Mouse (Mus musculus): Measurements from ENCODE around the gene Rad51b. TPM values are rescaled to one million over a fixed set of nuclear protein-coding genes. Genes with fewer than 3 reads are reported as not detected.

The Rad51b gene
- total and polyA plus RNA-seq, 3 experiments: 1.6 to 45.5 (median 22.0) TPM

- H3K4me3 ChIP-seq (ENCODE audit: low read depth, low read length): no peak overlapping the region
- no peak for DNase-seq (ENCODE audit: low spot score)
- no peak for ATAC-seq (ENCODE audit: extremely low read depth, insufficient number of reproducible peaks, low FRiP score, poor library complexity, severe bottlenecking)
- TF ChIP-seq GATA2 (IDR thresholded peaks at IDR 0.05; ENCODE audit: borderline replicate concordance, low read depth, low read length) (no peak), GATA1 (IDR thresholded peaks at IDR 0.05; ENCODE audit: borderline replicate concordance, low read length) (no peak), CTCF (IDR thresholded peaks at IDR 0.05; ENCODE audit: low read depth, low read length) (no peak), POLR2AphosphoS5 (IDR thresholded peaks at IDR 0.05; ENCODE audit: insufficient replicate concordance, low read depth, low read length) (no peak)
- H3K27me3 ChIP-seq (ENCODE audit: insufficient read depth, low read length): no peaks in the 10 kb centered on the region
- H3K9me3 ChIP-seq (replicated peaks): peaks cover 4% of the 10 kb centered on the region; the same call in 1 of the 2 replicates
- H3K4me1 ChIP-seq (ENCODE audit: insufficient read depth, low read depth, low read length): no peaks in the 10 kb centered on the region
- H3K36me3 ChIP-seq (replicated peaks): peaks cover 3% of the 10 kb centered on the region
Observed at GRCm38 (mm10) chr12:79420605-79421004, 123.5 kb downstream of the Rad51b start.

- TF ChIP-seq CTCF (IDR thresholded peaks at IDR 0.05; ENCODE audit: low read depth, low read length): no peak
- no peak for TF ChIP-seq GATA1 (IDR thresholded peaks at IDR 0.05; ENCODE audit: borderline replicate concordance, low read length)
- TF ChIP-seq GATA2 (IDR thresholded peaks at IDR 0.05; ENCODE audit: borderline replicate concordance, low read depth, low read length): no peak
- no peak for TF ChIP-seq TAL1 (conservative IDR thresholded peaks at IDR 0.05; ENCODE audit: low read depth, low read length)
- TF ChIP-seq POLR2AphosphoS5 (IDR thresholded peaks at IDR 0.05; ENCODE audit: insufficient replicate concordance, low read depth, low read length): no peak
- Histone ChIP-seq H3K4me3 (ENCODE audit: low read depth, low read length) (no peak overlapping the region), H3K27me3 (ENCODE audit: insufficient read depth, low read length) (no peaks in the 10 kb centered on the region), H3K4me1 (ENCODE audit: insufficient read depth, low read depth, low read length) (peaks cover 2% of the 10 kb centered on the region; the same call in 1 of the 2 replicates), H3K36me3 (replicated peaks) (peaks cover 5% of the 10 kb centered on the region), H3K9me3 (replicated peaks) (peaks cover 3% of the 10 kb centered on the region; the same call in 1 of the 2 replicates)
- DNase-seq (ENCODE audit: low spot score) (no peak), ATAC-seq (ENCODE audit: extremely low read depth, insufficient number of reproducible peaks, low FRiP score, poor library complexity, severe bottlenecking) (no peak; the same call in 1 of the 2 replicates)
Observed at GRCm38 (mm10) chr12:79429507-79430291, 132.6 kb downstream of the Rad51b start.

GRCm38 (mm10) chr12:79431138-79431537 lies 134.1 kb downstream of the Rad51b start:
- Histone ChIP-seq H3K27me3 (ENCODE audit: insufficient read depth, low read length) (no peaks in the 10 kb centered on the region), H3K4me1 (ENCODE audit: insufficient read depth, low read depth, low read length) (peaks cover 2% of the 10 kb centered on the region; the same call in 1 of the 2 replicates), H3K9me3 (replicated peaks) (no peaks in the 10 kb centered on the region), H3K4me3 (ENCODE audit: low read depth, low read length) (no peak overlapping the region), H3K36me3 (replicated peaks) (peaks cover 5% of the 10 kb centered on the region)
- no peak for DNase-seq (ENCODE audit: low spot score)
- no peak for ATAC-seq (ENCODE audit: extremely low read depth, insufficient number of reproducible peaks, low FRiP score, poor library complexity, severe bottlenecking)
- TF ChIP-seq GATA2 (IDR thresholded peaks at IDR 0.05; ENCODE audit: borderline replicate concordance, low read depth, low read length): no peak
- no peak for TF ChIP-seq TAL1 (conservative IDR thresholded peaks at IDR 0.05; ENCODE audit: low read depth, low read length)
- no peak for TF ChIP-seq GATA1 (IDR thresholded peaks at IDR 0.05; ENCODE audit: borderline replicate concordance, low read length)
- no peak for TF ChIP-seq POLR2AphosphoS5 (IDR thresholded peaks at IDR 0.05; ENCODE audit: insufficient replicate concordance, low read depth, low read length)
- no peak for TF ChIP-seq CTCF (IDR thresholded peaks at IDR 0.05; ENCODE audit: low read depth, low read length)

- no peak for ATAC-seq (ENCODE audit: extremely low read depth, insufficient number of reproducible peaks, low FRiP score, poor library complexity, severe bottlenecking)
- no peak for DNase-seq (ENCODE audit: low spot score)
- no peak for TF ChIP-seq POLR2AphosphoS5 (IDR thresholded peaks at IDR 0.05; ENCODE audit: insufficient replicate concordance, low read depth, low read length)
- TF ChIP-seq TAL1 (conservative IDR thresholded peaks at IDR 0.05; ENCODE audit: low read depth, low read length): no peak
- H3K36me3 ChIP-seq (replicated peaks): no peaks in the 10 kb centered on the region
- H3K4me1 ChIP-seq (ENCODE audit: insufficient read depth, low read depth, low read length): peaks cover 2% of the 10 kb centered on the region; the same call in 1 of the 2 replicates
- no peak overlapping the region for H3K4me3 ChIP-seq (ENCODE audit: low read depth, low read length)
- no peaks in the 10 kb centered on the region for H3K9me3 ChIP-seq (replicated peaks)
- no peaks in the 10 kb centered on the region for H3K27me3 ChIP-seq (ENCODE audit: insufficient read depth, low read length)
Observed at GRCm38 (mm10) chr12:79433724-79434442, 136.8 kb downstream of the Rad51b start.

- Histone ChIP-seq H3K36me3 (replicated peaks) (no peaks in the 10 kb centered on the region), H3K4me1 (ENCODE audit: insufficient read depth, low read depth, low read length) (no peaks in the 10 kb centered on the region), H3K9me3 (replicated peaks) (no peaks in the 10 kb centered on the region), H3K4me3 (ENCODE audit: low read depth, low read length) (no peak overlapping the region), H3K27me3 (ENCODE audit: insufficient read depth, low read length) (no peaks in the 10 kb centered on the region)
- TF ChIP-seq GATA2 (IDR thresholded peaks at IDR 0.05; ENCODE audit: borderline replicate concordance, low read depth, low read length): no peak
- no peak for TF ChIP-seq CTCF (IDR thresholded peaks at IDR 0.05; ENCODE audit: low read depth, low read length)
- DNase-seq (ENCODE audit: low spot score) (no peak), ATAC-seq (ENCODE audit: extremely low read depth, insufficient number of reproducible peaks, low FRiP score, poor library complexity, severe bottlenecking) (no peak)
Observed at GRCm38 (mm10) chr12:79435474-79435873, 138.4 kb downstream of the Rad51b start.

GRCm38 (mm10) chr12:79436035-79436434 lies 139.0 kb downstream of the Rad51b start:
- no peaks in the 10 kb centered on the region for H3K9me3 ChIP-seq (replicated peaks)
- no peaks in the 10 kb centered on the region for H3K4me1 ChIP-seq (ENCODE audit: insufficient read depth, low read depth, low read length)
- no peaks in the 10 kb centered on the region for H3K36me3 ChIP-seq (replicated peaks)
- no peaks in the 10 kb centered on the region for H3K27me3 ChIP-seq (ENCODE audit: insufficient read depth, low read length)
- ATAC-seq (ENCODE audit: extremely low read depth, insufficient number of reproducible peaks, low FRiP score, poor library complexity, severe bottlenecking) (no peak), DNase-seq (ENCODE audit: low spot score) (no peak)
- no peak overlapping the region for H3K4me3 ChIP-seq (ENCODE audit: low read depth, low read length)
- TF ChIP-seq GATA2 (IDR thresholded peaks at IDR 0.05; ENCODE audit: borderline replicate concordance, low read depth, low read length): no peak
- no peak for TF ChIP-seq GATA1 (IDR thresholded peaks at IDR 0.05; ENCODE audit: borderline replicate concordance, low read length)
- TF ChIP-seq POLR2AphosphoS5 (IDR thresholded peaks at IDR 0.05; ENCODE audit: insufficient replicate concordance, low read depth, low read length): no peak
- no peak for TF ChIP-seq TAL1 (conservative IDR thresholded peaks at IDR 0.05; ENCODE audit: low read depth, low read length)
- no peak for TF ChIP-seq CTCF (IDR thresholded peaks at IDR 0.05; ENCODE audit: low read depth, low read length)
